Mouse (Mus musculus): Measurements from ENCODE around the gene Olfr705.
"Not testable (repeated sequence)": the region's sequence is repeated elsewhere in the genome, so short reads cannot be mapped to it uniquely, and the experiment has no call there.

The Olfr705 gene

DNA sequence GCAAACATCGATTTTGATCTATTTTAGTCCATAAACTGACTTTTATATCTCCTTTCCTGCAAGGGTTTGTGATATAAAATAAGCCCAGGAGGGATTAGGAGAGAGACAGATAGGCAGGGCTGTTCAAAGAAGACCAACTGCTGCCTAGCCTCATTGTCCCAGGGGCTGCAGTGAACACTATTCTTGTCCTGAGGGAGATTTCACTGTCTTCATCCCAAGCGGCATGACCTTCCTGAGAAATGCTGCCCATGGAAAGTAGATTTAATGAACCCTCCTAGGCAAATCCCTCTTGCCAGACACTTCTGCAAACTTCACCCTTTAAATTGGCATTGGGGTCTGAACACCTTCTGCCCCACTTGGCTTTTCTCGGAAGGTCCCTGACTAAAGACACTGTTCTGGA lies at the start of gene Olfr705:
TSS of gene Olfr705 (minus strand) at position 101 of the 400 bp plus-strand sequence.
- no peak for DNase-seq (ENCODE audit: low spot score)

DNA sequence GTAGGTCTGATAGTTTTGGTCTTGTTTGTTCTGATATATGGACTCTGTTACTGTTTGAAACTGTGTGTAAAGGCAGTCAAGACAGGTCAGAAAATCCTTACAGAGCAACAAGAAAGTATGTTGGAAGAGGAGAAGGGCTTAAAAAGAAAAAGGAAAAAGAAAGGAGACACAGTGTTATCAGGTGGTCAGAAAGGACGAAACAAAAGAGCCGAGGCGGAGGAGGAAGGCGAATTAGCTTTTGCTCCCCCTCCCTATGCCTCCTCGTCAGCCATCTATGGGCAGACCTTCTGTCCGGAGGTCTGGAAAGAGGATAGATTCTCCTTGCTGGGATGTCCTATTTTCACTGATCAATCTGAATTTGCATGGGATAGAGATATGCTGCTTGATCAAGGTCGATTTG lies 44.3 kb upstream of the Olfr705 start:
- not testable (repeated sequence) for DNase-seq (ENCODE audit: low spot score)

DNA sequence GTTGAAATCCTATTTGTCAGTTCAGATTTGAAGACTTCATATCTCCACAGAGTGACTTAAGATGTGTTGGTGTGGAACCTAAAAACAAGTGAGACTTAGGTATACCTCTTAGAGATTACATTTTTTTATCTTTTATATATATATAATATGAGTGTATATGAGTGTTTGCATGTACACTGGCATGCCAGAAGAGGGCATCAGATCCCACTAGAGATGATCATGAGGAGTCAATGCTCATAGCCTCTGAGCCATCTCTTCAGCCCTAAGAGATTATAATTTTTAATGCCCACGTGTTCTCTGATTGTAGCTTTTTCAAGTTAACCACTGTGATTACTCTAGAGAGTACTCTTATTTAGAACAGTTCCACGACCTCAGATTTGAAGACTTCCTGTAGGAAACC lies 31.0 kb upstream of the Olfr705 start, which contains the start of gene Olfr1532-ps1:
TSS of gene Olfr1532-ps1 (plus strand) at position 326 of the 400 bp plus-strand sequence.
- DNase-seq (ENCODE audit: low spot score), result no peak

DNA sequence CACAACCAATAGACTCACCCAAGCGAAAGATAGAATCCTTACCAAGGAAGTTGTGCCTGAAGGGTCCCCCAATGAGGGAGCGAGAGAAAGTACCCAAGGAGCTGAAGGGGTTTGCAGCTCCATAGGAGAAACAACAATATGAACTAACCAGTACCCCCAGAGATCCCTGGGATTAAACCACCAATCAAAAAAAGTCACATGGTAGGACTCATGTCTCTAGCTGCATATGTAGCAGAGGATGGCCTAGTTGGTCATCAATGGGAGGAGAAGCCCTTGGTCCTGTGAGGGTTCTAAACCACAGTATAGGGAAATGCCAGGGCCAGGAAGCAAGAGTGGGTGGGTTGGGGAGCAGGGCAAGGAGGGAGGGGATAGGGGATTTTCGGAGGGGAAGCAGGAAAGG lies 24.4 kb upstream of the Olfr705 start, which contains the start of gene Olfr707:
TSS of gene Olfr707 (minus strand) at position 101 of the 400 bp plus-strand sequence.
- not testable (repeated sequence) for DNase-seq (ENCODE audit: low spot score)

DNA sequence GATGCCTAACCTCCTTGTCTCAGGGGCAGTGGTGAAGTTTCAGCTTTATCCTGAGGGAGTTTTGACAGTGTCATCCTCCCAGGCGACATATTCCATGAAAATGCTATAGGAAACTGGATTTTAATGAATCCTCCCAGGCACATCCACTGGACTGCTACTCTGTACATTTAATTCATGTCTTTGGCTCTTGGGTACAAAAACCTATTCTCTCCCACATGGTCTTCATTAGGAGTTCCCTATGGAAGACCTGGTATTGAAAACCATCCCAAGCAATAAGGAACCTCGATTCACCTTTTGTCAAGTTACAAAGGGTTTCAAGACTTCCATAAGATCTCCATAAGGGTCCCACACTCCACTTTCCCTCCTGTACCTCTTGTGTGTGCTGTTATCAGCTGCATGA lies 11.4 kb upstream of the Olfr705 start, which contains the start of gene Olfr706:
TSS of gene Olfr706 (minus strand) at position 101 of the 400 bp plus-strand sequence.
- DNase-seq (ENCODE audit: low spot score), result no peak

DNA sequence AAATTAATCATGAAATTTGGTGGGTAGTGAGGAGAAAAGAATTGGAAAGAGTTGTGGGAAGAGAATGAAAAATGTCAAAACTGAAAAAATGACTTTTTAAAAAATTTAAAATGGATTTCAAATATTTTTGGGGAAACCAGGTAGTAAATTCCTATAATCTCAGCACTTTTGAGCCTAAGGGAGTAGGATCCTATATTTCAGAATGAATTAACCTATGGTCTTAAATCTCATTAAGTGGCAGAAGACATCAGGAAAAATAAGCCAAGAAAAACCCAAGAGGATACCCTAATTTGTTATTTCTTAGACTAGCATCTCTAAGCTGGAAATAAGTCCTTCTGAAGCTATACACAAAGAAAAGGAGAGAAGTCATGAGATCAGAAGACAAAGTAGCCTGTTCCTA lies 13.8 kb downstream of the Olfr705 start, which contains the start of gene Olfr704:
TSS of gene Olfr704 (plus strand) at position 301 of the 400 bp plus-strand sequence.
- no peak for DNase-seq (ENCODE audit: low spot score)

DNA sequence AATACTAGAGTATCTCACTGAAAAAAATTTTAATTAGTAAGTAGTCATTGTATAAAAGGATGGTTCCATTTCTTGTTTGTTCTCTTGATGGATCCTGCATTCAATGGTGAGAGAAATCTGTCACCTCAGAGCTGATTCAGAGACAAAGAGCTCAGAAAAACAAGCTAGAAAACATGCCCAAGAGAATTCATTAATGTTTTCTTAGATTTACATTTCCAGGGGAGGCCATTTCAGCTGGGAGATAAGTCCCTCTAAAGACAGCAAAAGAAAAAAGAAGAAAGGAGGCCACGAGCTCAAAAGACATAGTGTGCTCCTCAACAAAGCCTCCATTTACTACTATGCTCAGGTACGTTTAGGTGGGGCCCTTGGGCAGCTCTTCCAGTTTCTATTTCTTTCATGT lies 33.6 kb downstream of the Olfr705 start, which contains the start of gene Olfr703:
TSS of gene Olfr703 (plus strand) at position 301 of the 400 bp plus-strand sequence.
- no peak for DNase-seq (ENCODE audit: low spot score)

DNA sequence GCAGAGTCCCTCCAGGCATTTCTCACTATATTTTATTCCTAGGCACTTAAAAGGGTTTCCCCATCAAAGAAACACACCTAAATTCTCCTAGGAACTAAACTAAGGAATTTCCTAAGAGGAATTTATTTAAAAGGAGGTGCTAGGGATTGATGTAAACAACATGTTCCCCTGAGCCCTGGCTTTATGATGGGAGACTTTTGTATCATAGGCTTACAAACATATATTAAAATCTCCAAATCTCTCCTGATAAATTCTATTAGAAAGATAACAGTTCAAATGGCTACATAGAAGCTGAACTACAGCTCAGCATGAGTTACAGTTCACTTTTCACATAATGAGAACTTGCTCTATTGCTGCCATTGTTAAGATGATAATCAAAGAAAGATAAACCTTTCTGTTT lies 42.9 kb downstream of the Olfr705 start, which contains the start of gene Olfr702:
TSS of gene Olfr702 (minus strand) at position 101 of the 400 bp plus-strand sequence.
- no peak for DNase-seq (ENCODE audit: low spot score)
